Mouse (Mus musculus) megakaryocyte, embryonic 14.5 days (primary cell): ENCODE measurements at regions not wholly inside any gene's neighbourhood (a gene's known extent, or its start where the extent isn't known, plus 50 kb on each side); places are given as distances from the start of the nearest gene placed in this dataset.

Source experiments
- FLI1 ChIP-seq: IDR thresholded peaks from 2 replicates; pipeline ENCODE4 v1.6.1; 2012; ENCODE audit warnings: low read length, inconsistent platforms, mixed read lengths
- GATA1 ChIP-seq: IDR thresholded peaks from 3 replicates; pipeline ENCODE4 v1.6.1; 2012; ENCODE audit warnings: mixed read lengths, low read length, inconsistent platforms, borderline replicate concordance

DNA sequence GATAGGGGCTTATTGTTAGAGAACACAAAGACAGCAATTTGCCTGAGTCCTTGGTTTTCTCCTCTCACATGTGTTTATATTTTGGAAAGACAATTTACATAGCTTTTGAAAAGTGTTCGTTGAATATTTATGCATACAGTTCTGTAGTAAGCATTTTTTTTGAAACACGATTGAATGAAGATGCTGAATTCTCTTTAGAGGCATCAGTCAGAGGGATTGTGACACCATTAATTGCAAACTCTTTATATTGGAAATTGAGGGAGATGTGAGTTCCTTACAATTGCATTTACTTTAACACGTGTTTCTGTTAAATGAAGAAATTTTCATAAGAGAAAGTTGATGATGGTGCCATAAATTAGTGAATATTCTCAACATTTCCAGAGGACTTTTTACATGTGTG is 424.1 kb downstream of the Trib2 start:
- no peak for TF ChIP-seq GATA1
- TF ChIP-seq FLI1: no peak
